In genomic region chr17:5442403-5442802, GRCm38 (mm10) we compare ENCODE assay signal across 13 mouse cellular contexts. TPM values are rescaled to one million over a fixed set of nuclear protein-coding genes. Genes with fewer than 3 reads are reported as not detected.
DNase-seq lines count a peak whose midpoint lies in the region; TF ChIP-seq lines count a peak whose summit lies in the region.
"Not testable (repeated sequence)": the region's sequence is repeated elsewhere in the genome, so short reads cannot be mapped to it uniquely, and the experiment has no call there.
"Had no signal": no experiment of that assay in that cellular context is flagged by ENCODE, and none has a peak within 500 bp of the region (broad histone marks: within the 10 kb centered on the region; RNA-seq: fewer than 3 reads in every experiment).

No protein-coding gene starts in this region.

- not testable (repeated sequence) for H3K27ac ChIP-seq in CH12.LX (ENCODE audit: insufficient read depth, low read depth)
- peak overlapping the region; percentile 87 for H3K27ac ChIP-seq in thymus, adult 2 months (ENCODE audit: control insufficient read depth, insufficient read depth, low read length)

- H3K4me3 ChIP-seq in CH12.LX (replicated peaks in 1 of 3; ENCODE audit: low read depth in 2 of 3, low read length in 2 of 3, poor library complexity in 1 of 3); thymus, adult 2 months (ENCODE audit: control insufficient read depth, insufficient read depth, low read length): not testable (repeated sequence)

- H3K27me3 ChIP-seq in CH12.LX (replicated peaks); thymus, adult 2 months (ENCODE audit: control insufficient read depth, insufficient read depth, low read length): not testable (repeated sequence)

- not testable (repeated sequence) for TF ChIP-seq RAD21 in CH12.LX (IDR thresholded peaks at IDR 0.05; ENCODE audit: low read depth, low read length)

- in situ Hi-C loops in CH12.LX (cut with MboI; ENCODE audit: low pct_ligation_motif_present, low pct_unique_long_range_greater_than_20kb, low sequenced_read_pairs) = loop anchor here (25.0 kb wide), 2 partner anchors 470 to 570 kb away; no protein-coding TSS in a partner anchor

- H3K9ac ChIP-seq in CH12.LX (ENCODE audit: insufficient read depth, low read depth) = not testable (repeated sequence)

- DNase-seq in CH12.LX (ENCODE audit: extremely low read depth) = peak; percentile 13
- DNase-seq in thymus, adult 2 months = peak; percentile 46
- peak; percentile 29 to 43 for DNase-seq in thymus, postnatal 10 days (ENCODE audit: low spot score in 2 of 2)
- DNase-seq in thymus, postnatal 25 days = peak; percentile 51
- peak; percentile 15 for DNase-seq in thymus, postnatal 4 days

- TF ChIP-seq POLR2A in CH12.LX (IDR thresholded peaks at IDR 0.05; ENCODE audit: low read depth, low read length); thymus, adult 2 months (IDR thresholded peaks at IDR 0.05; ENCODE audit: control insufficient read depth, extremely low read depth, insufficient read depth, low read length, poor library complexity): not testable (repeated sequence)

- H3K9me3 ChIP-seq in CH12.LX (replicated peaks; ENCODE audit: low read length) = not testable (repeated sequence)

- dilution Hi-C loops in CH12.LX (cut with MboI; ENCODE audit: extremely low pct_ligation_motif_present, extremely low pct_unique_long_range_greater_than_20kb, low sequenced_read_pairs) = not testable (repeated sequence)

- peak; percentile 26; the same call in 1 of the 2 replicates for TF ChIP-seq EP300 in CH12.LX (IDR thresholded peaks at IDR 0.05; ENCODE audit: low read length)

- H3K36me3 ChIP-seq in CH12.LX (replicated peaks in 1 of 2; ENCODE audit: control insufficient read depth in 1 of 2, insufficient read depth in 1 of 2, low read length in 1 of 2) = peaks cover 7 to 14% of the 10 kb centered on the region in 2 experiments
- not testable (repeated sequence) for H3K36me3 ChIP-seq in thymus, adult 2 months (ENCODE audit: control insufficient read depth, insufficient read depth, low read length)

- H3K4me2 ChIP-seq in CH12.LX (ENCODE audit: insufficient read depth, low read depth, poor library complexity, severe bottlenecking) = not testable (repeated sequence)

- not testable (repeated sequence) for H3K79me2 ChIP-seq in CH12.LX (replicated peaks; ENCODE audit: control insufficient read depth, extremely low read depth, insufficient read depth, poor library complexity, severe bottlenecking)

- TF ChIP-seq CTCF in CH12.LX (conservative IDR thresholded peaks at IDR 0.05 in 1 of 2, IDR thresholded peaks at IDR 0.05 in 1 of 2; ENCODE audit: low read depth in 2 of 2, low read length in 2 of 2); thymus, adult 2 months (IDR thresholded peaks at IDR 0.05; ENCODE audit: borderline replicate concordance, control insufficient read depth, extremely low read depth, insufficient read depth, low read length, poor library complexity): not testable (repeated sequence)

- 20% methylated on average over 5 of the region's 5 CpGs for WGBS in thymus, adult 2 months

- H3K4me1 ChIP-seq in CH12.LX (ENCODE audit: control insufficient read depth in 1 of 2, insufficient read depth in 2 of 2) = peaks cover 3 to 31% of the 10 kb centered on the region in 2 experiments; a peak in 3 of 4 replicates
- H3K4me1 ChIP-seq in thymus, adult 2 months (replicated peaks; ENCODE audit: control insufficient read depth, insufficient read depth, low read length) = peaks cover 25% of the 10 kb centered on the region

TF ChIP-seq in CH12.LX, 34 proteins besides CTCF, POLR2A, EP300 and RAD21:
- TF ChIP-seq TCF12 (IDR thresholded peaks at IDR 0.05; ENCODE audit: low read depth, low read length) = 0 out of 2 replicates have a peak, but pooled peaks have one; percentile 26

RNA-seq across cellular contexts. Expression of gene Tmem242, which starts 2.3 kb away (rescaled TPM):
- total RNA-seq in CH12.LX (2012; rRNA removed) (68.9 and 76.2 TPM in 2 replicates), CH12.LX (2014; rRNA removed) (83.1 and 99.1 TPM in 2 replicates)
- polyA plus RNA-seq in CH12.LX (2012; ENCODE audit: insufficient read length, low read depth) = 80.4 and 82.1 TPM in 2 replicates
- 9.2 and 10.1 TPM in 2 replicates for polyA plus RNA-seq in thymus, adult 2 months (2012; rRNA removed)

RNA-seq across cellular contexts. Expression of gene Ldhal6b, which starts 23.8 kb away (rescaled TPM):
- 0.25 and 0.59 TPM in 2 replicates for total RNA-seq in CH12.LX (2012; rRNA removed)
- 0.15 and 0.59 TPM in 2 replicates for total RNA-seq in CH12.LX (2014; rRNA removed)
- polyA plus RNA-seq in CH12.LX (2012; ENCODE audit: insufficient read length, low read depth) = not detected in 2 replicates
- 1.4 TPM in 2 replicates for polyA plus RNA-seq in thymus, adult 2 months (2012; rRNA removed)
- polyA plus RNA-seq: CD4-positive, CD25-positive, alpha-beta regulatory T cell, adult 4 months; embryonic facial prominence, embryonic 11.5 days; embryonic facial prominence, embryonic 13.5 days; embryonic facial prominence, embryonic 15.5 days; erythroblast, embryonic 14.5 days; forebrain, embryonic 10.5 days; forebrain, embryonic 14.5 days; forebrain, embryonic 16.5 days had no signal

RNA-seq across cellular contexts. Expression of gene Zdhhc14, which starts 50.0 kb away (rescaled TPM):
- total RNA-seq in CH12.LX (2012; rRNA removed) (0.29 and 0.34 TPM in 2 replicates), CH12.LX (2014; rRNA removed) (0.35 and 0.39 TPM in 2 replicates)
- 0.95 and 1.3 TPM in 2 replicates for polyA plus RNA-seq in CH12.LX (2012; ENCODE audit: insufficient read length, low read depth)
- 13.3 and 15.4 TPM in 2 replicates for polyA plus RNA-seq in thymus, adult 2 months (2012; rRNA removed)
